Mouse (Mus musculus): Measurements from ENCODE around the gene 4930522L14Rik. TPM values are rescaled to one million over a fixed set of nuclear protein-coding genes. Genes with fewer than 3 reads are reported as not detected.

Gene 4930522L14Rik
- polyA plus RNA-seq, 1 experiment from 2014 or later: 10.3 TPM

Other genes starting within 250 kb of the 4930522L14Rik start
- gene Crlf2, start 192.9 kb downstream of the 4930522L14Rik start, polyA plus RNA-seq (2015; fragmentation: Nextera tagmentation; extraction: Ambion mirVana): 13.6 and 14.1 TPM in 2 replicates
- 3.2 TPM in 2 replicates for gene 5430403G16Rik, start 60.8 kb downstream of the 4930522L14Rik start, polyA plus RNA-seq (2015; fragmentation: Nextera tagmentation; extraction: Ambion mirVana)
- gene Gm15446, start 171.5 kb upstream of the 4930522L14Rik start, polyA plus RNA-seq (2015; fragmentation: Nextera tagmentation; extraction: Ambion mirVana): 0.66 and 0.98 TPM in 2 replicates
- 21.7 and 24.1 TPM in 2 replicates for gene Zfp932, start 244.6 kb upstream of the 4930522L14Rik start, polyA plus RNA-seq (2015; fragmentation: Nextera tagmentation; extraction: Ambion mirVana)

Data from kidney, embryonic 15.5 days (tissue).